Mouse (Mus musculus) midbrain, embryonic 16.5 days (tissue): Measurements from ENCODE around the gene Pld5. TPM values are rescaled to one million over a fixed set of nuclear protein-coding genes. Genes with fewer than 3 reads are reported as not detected.
A peak's percentile ranks its signal among the peaks of the same experiment; 100 is the strongest.

ENCODE experiments used
- ATAC-seq: fragments of 200-750 bp; cut with Nextera tagmentation; 2 replicates; pipeline ENCODE4 v1.8.0; 2017; ENCODE audit warnings: moderate TSS enrichment
- H3K27ac ChIP-seq: fragments of 300-500 bp; sonication (generic); 2 replicates; pipeline ENCODE4 v1.5.1; 2014; ENCODE audit warnings: mild to moderate bottlenecking, low read length, mixed read lengths
- H3K27me3 ChIP-seq: fragments of 300-500 bp; sonication (generic); 2 replicates; pipeline ENCODE4 v1.6.1; 2014; ENCODE audit warnings: low read depth, low read length, mixed read lengths; ENCODE audit not compliant: control insufficient read depth, insufficient read depth
- H3K36me3 ChIP-seq: fragments of 300-500 bp; sonication (generic); 2 replicates; pipeline ENCODE4 v1.6.1; 2014; ENCODE audit warnings: mild to moderate bottlenecking, low read length, moderate library complexity, mixed read lengths; ENCODE audit not compliant: control insufficient read depth, insufficient read depth
- H3K4me1 ChIP-seq: fragments of 300-500 bp; sonication (generic); 2 replicates; pipeline ENCODE4 v1.6.1; 2014; ENCODE audit warnings: mild to moderate bottlenecking, low read length, mixed read lengths; ENCODE audit not compliant: control insufficient read depth, insufficient read depth
- H3K4me2 ChIP-seq: fragments of 300-500 bp; sonication (generic); 2 replicates; pipeline ENCODE4 v1.6.1; 2014; ENCODE audit warnings: mild to moderate bottlenecking, low read length, mixed read lengths
- H3K4me3 ChIP-seq: fragments of 300-500 bp; sonication (generic); 2 replicates; pipeline ENCODE4 v1.5.1; 2014; ENCODE audit warnings: low read depth, mild to moderate bottlenecking, low read length, moderate library complexity, mixed read lengths
- H3K9ac ChIP-seq: fragments of 300-500 bp; sonication (generic); 2 replicates; pipeline ENCODE4 v1.6.1; 2014; ENCODE audit warnings: low read depth, low read length, mixed read lengths
- H3K9me3 ChIP-seq: fragments of 300-500 bp; sonication (generic); replicated peaks from 2 replicates; pipeline ENCODE4 v1.6.1; 2014; ENCODE audit warnings: mild to moderate bottlenecking, low read length, mixed read lengths; ENCODE audit not compliant: control insufficient read depth, poor library complexity, severe bottlenecking
- WGBS: fragments of 180-500 bp; shearing (Covaris S2); extraction: QIAGEN DNeasy Blood & Tissue Kit; methylation state at CpG from one replicate; pipeline ENCODE4 v1.1.7; 2014; 5-methylcytosine and 5-hydroxymethylcytosine counted together
- polyA plus RNA-seq: library from polyadenylated mRNA; unstranded; fragments of >200 nt; fragmentation: Nextera tagmentation; extraction: Ambion mirVana; gene quantifications from 2 replicates; pipeline ENCODE4 v1.2.1, GENCODE M21; 2015

Gene Pld5
- polyA plus RNA-seq, 1 experiment from 2014 or later: 5.0 TPM

DNA sequence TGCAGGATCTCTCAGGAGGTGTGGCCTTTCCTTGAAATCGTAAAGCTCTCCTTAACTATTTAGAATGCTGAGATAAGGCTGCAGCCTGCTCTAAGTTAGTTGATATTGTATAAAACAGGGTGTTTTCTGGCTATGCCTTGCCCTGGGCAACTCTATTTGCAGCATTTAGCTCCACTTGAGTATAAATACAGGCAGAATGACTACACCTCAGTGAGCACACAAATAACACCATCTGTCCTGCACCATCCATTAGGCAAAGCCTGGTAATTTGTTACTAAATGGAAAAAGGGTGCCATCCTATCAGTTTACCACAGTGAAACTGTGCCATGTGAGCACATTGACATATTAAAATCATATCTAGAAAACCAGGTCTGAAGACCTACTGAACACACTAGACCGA is 149.3 kb downstream of the Pld5 start:
- H3K9me3 ChIP-seq: no peaks in the 10 kb centered on the region
- ATAC-seq: no peak
- H3K27ac ChIP-seq: no peak overlapping the region
- no peak overlapping the region for H3K4me2 ChIP-seq
- H3K4me3 ChIP-seq: no peak overlapping the region
- H3K9ac ChIP-seq: no peak overlapping the region
- no peaks in the 10 kb centered on the region for H3K27me3 ChIP-seq
- 85% methylated on average over 2 of the region's 2 CpGs for WGBS
- no peaks in the 10 kb centered on the region for H3K36me3 ChIP-seq
- H3K4me1 ChIP-seq: no peaks in the 10 kb centered on the region

DNA sequence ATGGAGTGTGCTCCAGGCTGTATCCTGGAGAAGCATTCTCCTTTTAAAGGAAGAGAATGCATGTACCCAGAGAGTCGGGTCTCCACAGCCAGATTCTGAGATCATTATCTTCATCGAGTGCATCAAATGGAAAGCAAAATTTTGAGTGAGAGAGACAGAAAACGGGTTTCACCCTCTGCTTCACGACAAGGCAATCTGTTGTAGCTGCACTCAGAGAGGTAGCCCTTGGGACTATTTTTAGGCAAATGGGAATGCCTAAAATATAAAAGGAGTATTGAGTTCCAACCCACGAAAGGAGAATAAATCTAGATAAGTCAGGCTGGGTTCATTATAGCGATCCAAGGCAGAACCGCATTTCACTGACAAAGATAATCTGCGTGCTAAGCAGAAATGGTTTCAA is 150.7 kb downstream of the Pld5 start:
- no peak overlapping the region for H3K4me3 ChIP-seq

DNA sequence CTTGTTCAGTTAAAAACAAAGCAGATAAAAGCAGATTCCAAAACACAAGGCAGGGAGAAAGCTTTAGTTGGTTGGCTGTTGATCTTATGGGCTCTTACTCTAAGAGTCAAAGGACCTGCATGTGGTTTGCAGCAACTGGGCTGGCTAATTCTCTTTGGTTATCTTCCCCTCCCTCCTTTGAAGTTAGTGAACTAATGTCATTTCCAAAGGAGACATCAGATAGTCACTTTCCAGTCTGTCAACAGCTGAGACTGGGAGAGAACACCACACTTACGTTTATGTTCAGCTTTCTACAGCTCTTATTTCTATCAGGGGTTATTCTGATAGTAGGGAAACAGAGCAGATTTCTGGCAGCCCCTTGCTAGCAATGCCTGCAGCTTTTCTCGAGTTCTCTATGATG is 151.3 kb downstream of the Pld5 start:
- Histone ChIP-seq H3K4me3 (no peak overlapping the region), H3K27me3 (no peaks in the 10 kb centered on the region), H3K27ac (no peak overlapping the region), H3K36me3 (no peaks in the 10 kb centered on the region), H3K4me1 (no peaks in the 10 kb centered on the region), H3K9ac (no peak overlapping the region), H3K9me3 (no peaks in the 10 kb centered on the region), H3K4me2 (no peak overlapping the region)
- WGBS: 73% methylated on average over 2 of the region's 2 CpGs
- ATAC-seq: no peak

More for the DNA sequence above, 150.7 kb downstream of the Pld5 start:
- H3K4me1 ChIP-seq: no peaks in the 10 kb centered on the region
- no peak for ATAC-seq
- H3K9ac ChIP-seq: no peak overlapping the region
- no peak overlapping the region for H3K4me2 ChIP-seq
- H3K9me3 ChIP-seq: no peaks in the 10 kb centered on the region
- WGBS: 80% methylated on average over 8 of the region's 8 CpGs
- no peak overlapping the region for H3K27ac ChIP-seq
- H3K36me3 ChIP-seq: no peaks in the 10 kb centered on the region
- no peaks in the 10 kb centered on the region for H3K27me3 ChIP-seq

DNA sequence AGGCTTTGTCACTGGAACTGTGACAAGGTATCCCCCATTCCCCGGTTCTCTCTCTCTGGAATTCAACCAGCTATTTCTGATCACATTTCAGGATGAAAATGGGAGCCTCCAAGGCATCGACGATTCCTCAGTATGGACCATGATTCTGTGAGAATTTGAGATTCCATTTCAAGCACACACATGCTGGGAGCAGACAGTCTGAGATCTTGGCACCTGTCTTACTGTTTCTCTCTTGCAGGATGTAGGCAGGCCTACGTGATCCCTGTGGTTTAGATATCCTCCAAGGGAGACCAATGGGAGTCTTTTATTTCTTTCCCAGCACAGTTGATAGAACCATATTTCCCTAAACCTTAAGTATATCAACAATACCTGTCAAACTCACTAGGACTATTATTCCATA is 159.5 kb downstream of the Pld5 start:
- H3K9ac ChIP-seq: no peak overlapping the region
- no peaks in the 10 kb centered on the region for H3K27me3 ChIP-seq
- 84% methylated on average over 4 of the region's 4 CpGs for WGBS
- H3K9me3 ChIP-seq: no peaks in the 10 kb centered on the region
- no peak for ATAC-seq
- H3K4me2 ChIP-seq: no peak overlapping the region
- no peak overlapping the region for H3K4me3 ChIP-seq
- no peaks in the 10 kb centered on the region for H3K36me3 ChIP-seq
- no peaks in the 10 kb centered on the region for H3K4me1 ChIP-seq
- H3K27ac ChIP-seq: no peak overlapping the region

DNA sequence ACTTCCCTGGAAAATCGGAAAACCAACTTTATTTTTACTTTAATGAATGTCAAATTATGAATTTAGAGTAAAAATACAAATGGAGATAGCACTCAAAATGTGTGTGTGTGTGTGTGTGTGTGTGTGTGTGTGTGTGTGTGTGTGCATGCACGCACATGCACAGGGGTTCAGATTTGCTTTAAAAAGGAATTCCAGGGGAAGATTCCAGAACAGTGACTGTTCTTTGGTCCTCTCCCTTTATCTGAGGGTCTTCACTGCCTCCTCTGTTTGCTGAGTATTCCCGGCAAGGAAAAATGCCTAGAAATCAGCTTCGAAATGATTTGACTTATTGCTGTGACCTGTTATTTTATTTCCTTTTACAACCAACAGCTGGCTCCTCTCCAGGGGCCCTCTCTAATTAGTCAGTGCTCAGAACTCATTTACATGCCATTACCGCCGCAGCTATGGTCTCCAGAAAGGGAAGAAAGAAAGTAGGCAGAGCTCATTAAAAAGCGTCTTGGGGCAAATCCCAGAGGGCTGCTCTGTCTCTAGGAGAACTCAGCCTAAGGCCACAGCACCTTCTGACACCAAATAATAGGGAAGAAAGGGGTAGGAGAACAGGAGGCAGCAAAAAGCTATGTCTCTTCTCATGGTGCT is 176.3 kb downstream of the Pld5 start:
- Histone ChIP-seq H3K27me3 (no peaks in the 10 kb centered on the region), H3K9me3 (no peaks in the 10 kb centered on the region), H3K36me3 (no peaks in the 10 kb centered on the region), H3K9ac (no peak overlapping the region), H3K4me1 (peaks cover 7% of the 10 kb centered on the region), H3K4me2 (no peak overlapping the region), H3K4me3 (no peak overlapping the region), H3K27ac (peak overlapping the region; percentile 45)
- ATAC-seq: peak; percentile 91
- WGBS: 21% methylated on average over 7 of the region's 7 CpGs

DNA sequence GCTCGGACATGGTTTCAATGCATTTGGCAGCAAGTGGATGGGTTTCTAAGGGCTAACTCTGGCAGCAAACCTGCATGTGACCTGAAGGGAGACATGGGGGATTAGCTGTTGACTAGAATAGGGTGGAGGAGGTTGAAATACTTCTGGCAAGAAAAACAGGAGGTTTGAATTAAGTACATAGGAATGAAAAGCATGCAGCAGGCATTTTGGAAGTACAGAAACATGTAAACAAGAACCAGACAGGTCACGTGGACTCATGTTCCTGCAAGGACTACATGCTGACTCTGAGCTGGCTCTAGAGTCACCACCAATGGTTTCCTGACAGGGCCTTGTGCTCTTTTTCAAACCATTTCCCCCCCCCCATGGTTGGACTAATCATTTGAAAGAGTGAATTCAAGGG is 183.0 kb downstream of the Pld5 start:
- no peaks in the 10 kb centered on the region for H3K36me3 ChIP-seq
- no peak overlapping the region for H3K4me3 ChIP-seq
- H3K9ac ChIP-seq: no peak overlapping the region
- H3K27ac ChIP-seq: no peak overlapping the region
- no peak overlapping the region for H3K4me2 ChIP-seq
- no peaks in the 10 kb centered on the region for H3K27me3 ChIP-seq
- WGBS: 85% methylated on average over 2 of the region's 2 CpGs
- no peaks in the 10 kb centered on the region for H3K9me3 ChIP-seq
- no peak for ATAC-seq
- no peaks in the 10 kb centered on the region for H3K4me1 ChIP-seq

DNA sequence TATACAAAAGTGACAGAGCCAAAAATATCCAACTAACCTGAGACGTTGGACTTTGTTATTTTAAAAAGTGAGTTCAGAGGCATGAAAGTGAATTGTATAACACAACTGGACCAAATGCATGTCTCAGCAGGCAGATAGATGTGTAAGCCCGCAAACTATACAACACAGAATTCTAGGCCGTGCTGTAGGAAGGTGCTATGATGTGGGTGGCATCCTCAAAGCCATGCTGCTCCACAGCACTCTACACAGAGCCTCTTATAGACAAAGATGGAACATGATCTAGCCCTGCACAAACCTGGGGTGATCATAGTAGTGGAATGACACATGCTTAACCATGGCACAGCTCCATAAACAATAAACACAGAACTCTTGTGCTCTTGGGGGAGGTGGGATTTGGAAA is 185.7 kb downstream of the Pld5 start:
- Histone ChIP-seq H3K9me3 (no peaks in the 10 kb centered on the region), H3K4me1 (no peaks in the 10 kb centered on the region), H3K4me3 (no peak overlapping the region), H3K27ac (no peak overlapping the region), H3K36me3 (no peaks in the 10 kb centered on the region), H3K4me2 (no peak overlapping the region), H3K9ac (no peak overlapping the region), H3K27me3 (no peaks in the 10 kb centered on the region)
- ATAC-seq: no peak
- WGBS: 92% methylated on average over 3 of the region's 3 CpGs

DNA sequence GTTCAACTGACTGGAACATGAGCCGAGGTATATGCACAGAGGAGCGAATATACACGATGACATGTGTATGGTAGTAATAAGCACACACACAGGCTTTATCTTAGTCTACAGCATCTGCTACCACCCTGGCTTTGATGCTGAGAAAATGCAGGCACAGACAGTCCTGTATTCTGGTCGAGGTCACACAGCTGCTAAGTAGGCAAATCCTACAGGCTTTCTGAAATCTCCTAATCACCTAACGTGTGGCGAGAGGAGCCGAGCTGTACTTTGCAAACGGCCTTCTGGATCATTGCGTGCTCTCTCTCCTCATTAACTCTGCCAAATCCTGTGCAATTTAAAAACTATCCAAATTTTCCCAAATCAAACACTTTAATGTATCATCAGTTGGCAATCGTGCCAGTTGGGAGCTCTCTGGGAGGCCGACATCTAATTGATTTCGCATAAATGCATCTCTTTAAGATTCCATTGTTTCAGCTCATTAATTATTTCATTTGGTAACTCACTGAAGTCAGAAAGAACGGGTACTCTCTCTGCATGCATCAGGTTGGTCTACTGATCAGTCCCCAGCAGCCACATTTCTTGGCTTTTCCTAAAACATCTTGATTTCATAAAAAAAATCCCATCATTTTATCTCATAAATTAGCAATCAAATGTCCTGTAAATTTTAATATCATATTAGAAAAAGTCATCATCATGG is 189.0 kb downstream of the Pld5 start:
- Histone ChIP-seq H3K36me3 (no peaks in the 10 kb centered on the region), H3K4me3 (no peak overlapping the region), H3K27ac (no peak overlapping the region), H3K4me2 (no peak overlapping the region), H3K9me3 (no peaks in the 10 kb centered on the region), H3K4me1 (no peaks in the 10 kb centered on the region), H3K27me3 (no peaks in the 10 kb centered on the region), H3K9ac (no peak overlapping the region)
- 48% methylated on average over 13 of the region's 13 CpGs for WGBS
- ATAC-seq: peak; percentile 62; the same call in 1 of the 2 replicates

DNA sequence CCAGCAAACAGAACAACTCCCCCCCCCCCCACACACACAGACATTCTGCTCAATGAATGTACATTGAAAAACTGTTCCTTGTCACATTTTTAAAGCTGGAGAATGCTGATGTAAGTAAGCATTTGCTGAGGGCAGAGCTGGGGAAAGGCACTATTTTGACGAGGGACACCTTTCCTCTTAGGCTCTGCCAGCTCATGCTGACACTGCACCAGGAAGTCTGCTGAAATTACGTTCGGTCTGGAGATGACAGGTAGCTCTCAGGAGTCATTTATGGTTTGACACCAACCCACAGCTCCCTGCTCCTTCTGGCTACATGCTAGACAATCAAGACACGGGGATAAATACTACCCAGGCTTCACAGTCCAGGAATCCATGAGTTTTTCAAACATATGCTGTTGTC is 192.8 kb downstream of the Pld5 start:
- no peak overlapping the region for H3K27ac ChIP-seq
- H3K4me3 ChIP-seq: no peak overlapping the region
- no peaks in the 10 kb centered on the region for H3K36me3 ChIP-seq
- no peak for ATAC-seq
- H3K27me3 ChIP-seq: no peaks in the 10 kb centered on the region
- no peaks in the 10 kb centered on the region for H3K9me3 ChIP-seq
- no peak overlapping the region for H3K4me2 ChIP-seq
- no peaks in the 10 kb centered on the region for H3K4me1 ChIP-seq
- H3K9ac ChIP-seq: no peak overlapping the region
- 70% methylated on average over 4 of the region's 4 CpGs for WGBS
